Mouse (Mus musculus) erythroid progenitor cell, adult 5-6 weeks (primary cell): Measurements from ENCODE around the gene Atp8b5. TPM values are rescaled to one million over a fixed set of nuclear protein-coding genes. Genes with fewer than 3 reads are reported as not detected.

Source experiments
- ATAC-seq: replicated peaks from 2 replicates; pipeline ENCODE4 v1.8.0; 2016; ENCODE audit warnings: moderate number of reproducible peaks, mild to moderate bottlenecking, moderate TSS enrichment, inconsistent platforms; ENCODE audit not compliant: poor library complexity, low FRiP score, severe bottlenecking
- total RNA-seq, 2 experiments: library from RNA; stranded (forward) in 1 of 2; stranded (reverse) in 1 of 2; fragments of 150-400 nt in 1 of 2; fragments of 186-747, 209-891 nt in 1 of 2; gene quantifications; 2 replicates each; pipeline versions ENCODE4 v1.2.3 to v1.2.4; 2015 to 2017; ENCODE audit warnings: low replicate concordance in 2 of 2

Gene Atp8b5
- total RNA-seq, 2 experiments from 2014 or later, result not detected

DNA sequence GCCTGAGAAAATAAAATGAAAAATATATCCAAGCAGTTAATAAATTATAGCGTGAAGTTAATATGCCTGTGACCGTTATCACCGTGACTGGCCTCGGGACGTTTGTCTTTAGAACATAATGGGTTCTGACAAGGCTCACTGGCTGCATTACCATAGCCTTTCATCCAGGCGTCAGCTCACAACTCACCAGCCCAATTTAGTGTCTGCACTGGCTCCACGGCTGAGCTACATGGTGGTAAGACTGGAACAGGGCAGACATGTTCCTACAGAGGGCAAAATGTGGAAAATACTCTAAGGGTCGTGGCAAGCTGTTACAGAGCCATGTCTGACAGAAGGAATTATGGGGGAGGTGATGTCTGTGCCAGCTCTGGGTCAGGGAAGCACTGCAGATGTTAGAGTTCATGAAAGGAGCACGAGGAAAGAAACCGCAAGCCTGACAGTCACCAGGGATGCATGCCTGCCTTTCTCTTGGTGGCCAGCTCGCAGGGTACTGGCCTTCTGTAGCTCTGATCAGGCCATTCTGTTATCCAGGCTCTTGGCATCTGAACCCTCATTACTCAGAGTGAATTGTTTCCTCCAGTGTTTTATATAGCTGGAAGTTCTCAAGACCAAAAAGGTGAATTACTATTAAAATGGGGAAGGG is 42.9 kb downstream of the Atp8b5 start:
- no peak for ATAC-seq

DNA sequence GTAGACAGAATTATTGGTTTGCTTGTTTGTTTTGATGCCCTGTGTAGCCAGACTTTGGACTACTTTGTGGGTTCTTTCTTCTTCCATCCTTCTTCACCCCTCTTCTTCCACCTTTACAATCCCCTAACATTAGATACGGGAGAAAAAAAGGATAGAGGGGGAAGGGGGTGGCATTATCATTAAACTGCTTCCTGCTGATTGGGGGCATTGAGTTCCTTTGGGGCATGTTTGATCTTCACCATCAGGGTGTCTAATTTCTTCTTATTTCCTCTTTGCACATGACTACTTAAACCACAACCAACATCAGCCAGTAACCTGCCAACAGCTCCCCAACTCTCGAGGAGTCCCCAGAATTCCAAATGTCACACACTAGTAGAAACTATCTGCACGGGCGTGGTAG is 54.6 kb downstream of the Atp8b5 start:
- ATAC-seq, result no peak

DNA sequence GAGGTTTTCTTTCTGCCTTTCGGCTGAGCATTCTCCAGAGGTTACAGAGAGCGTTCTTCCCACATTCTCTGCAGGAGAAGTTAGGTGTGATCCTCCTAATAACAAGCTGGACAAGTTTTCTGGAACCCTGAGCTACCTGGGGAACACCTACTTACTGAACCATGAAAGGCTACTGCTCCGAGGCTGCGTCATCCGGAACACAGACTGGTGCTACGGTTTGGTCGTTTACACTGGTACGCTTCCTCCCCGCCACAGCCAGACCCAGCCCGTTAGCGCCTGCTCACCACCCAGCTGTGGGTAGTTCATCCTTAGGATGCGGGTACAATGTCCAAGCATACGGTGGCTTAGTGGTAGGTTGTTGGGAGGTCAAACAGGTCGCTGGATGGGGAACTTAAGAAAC is 55.4 kb downstream of the Atp8b5 start:
- ATAC-seq, result no peak

DNA sequence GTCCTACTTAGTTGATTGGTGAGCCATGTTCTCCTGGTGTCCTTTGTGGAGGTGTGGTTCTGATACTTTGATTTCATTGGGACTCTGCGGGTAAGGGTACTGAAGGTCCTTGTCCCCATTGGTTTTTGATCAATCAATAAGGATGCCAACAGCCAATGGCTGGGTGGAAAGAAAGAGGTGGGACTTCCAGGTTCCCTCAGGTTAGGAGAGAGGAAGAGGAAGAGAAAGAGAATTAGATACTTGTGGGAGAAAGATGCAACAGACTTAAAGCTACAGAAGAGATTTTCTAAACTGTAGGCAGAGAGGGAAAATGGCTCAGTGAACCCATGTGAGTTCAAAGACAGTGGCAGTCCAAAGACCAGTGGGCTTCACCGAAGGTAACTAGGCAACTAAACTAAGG is 60.2 kb downstream of the Atp8b5 start:
- no peak for ATAC-seq

DNA sequence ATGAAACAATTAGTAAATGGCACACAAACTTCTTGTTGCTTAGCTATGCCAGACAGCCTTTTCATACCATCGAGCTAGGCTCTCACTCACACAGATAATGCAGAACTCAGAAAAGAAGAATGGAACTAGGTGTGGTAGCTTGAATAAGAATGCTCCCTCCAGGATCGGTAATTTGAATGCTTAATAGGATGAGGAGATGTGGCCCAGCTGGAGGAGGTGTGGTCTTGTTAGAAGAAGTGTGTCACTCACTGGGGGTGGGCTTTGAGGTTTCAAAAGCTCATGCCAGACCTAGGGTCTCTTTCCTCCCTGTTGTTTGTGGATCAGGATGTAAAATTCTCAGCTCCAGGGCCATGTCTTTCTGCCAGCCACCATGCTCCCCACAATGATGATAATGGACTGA is 67.8 kb downstream of the Atp8b5 start:
- no peak for ATAC-seq

DNA sequence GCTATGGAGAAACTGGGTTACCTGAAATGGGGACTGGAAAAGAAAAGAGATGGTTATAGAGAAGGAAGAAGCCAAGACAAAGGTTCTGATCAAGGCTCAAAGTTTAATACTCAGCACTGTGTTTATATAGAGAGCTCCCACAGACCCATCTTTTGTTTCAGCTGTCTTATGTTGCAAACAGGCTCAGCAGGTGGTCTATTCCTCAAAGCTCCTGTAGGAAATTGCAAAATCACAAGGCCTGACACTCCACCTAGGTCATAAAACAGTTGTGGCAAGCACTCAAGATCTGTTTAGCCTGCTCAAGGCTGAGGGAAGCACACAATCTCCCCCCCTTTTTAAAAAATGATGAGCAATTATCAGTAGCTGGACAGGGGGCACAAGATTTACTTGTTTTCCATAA is 69.2 kb downstream of the Atp8b5 start:
- ATAC-seq, result no peak

DNA sequence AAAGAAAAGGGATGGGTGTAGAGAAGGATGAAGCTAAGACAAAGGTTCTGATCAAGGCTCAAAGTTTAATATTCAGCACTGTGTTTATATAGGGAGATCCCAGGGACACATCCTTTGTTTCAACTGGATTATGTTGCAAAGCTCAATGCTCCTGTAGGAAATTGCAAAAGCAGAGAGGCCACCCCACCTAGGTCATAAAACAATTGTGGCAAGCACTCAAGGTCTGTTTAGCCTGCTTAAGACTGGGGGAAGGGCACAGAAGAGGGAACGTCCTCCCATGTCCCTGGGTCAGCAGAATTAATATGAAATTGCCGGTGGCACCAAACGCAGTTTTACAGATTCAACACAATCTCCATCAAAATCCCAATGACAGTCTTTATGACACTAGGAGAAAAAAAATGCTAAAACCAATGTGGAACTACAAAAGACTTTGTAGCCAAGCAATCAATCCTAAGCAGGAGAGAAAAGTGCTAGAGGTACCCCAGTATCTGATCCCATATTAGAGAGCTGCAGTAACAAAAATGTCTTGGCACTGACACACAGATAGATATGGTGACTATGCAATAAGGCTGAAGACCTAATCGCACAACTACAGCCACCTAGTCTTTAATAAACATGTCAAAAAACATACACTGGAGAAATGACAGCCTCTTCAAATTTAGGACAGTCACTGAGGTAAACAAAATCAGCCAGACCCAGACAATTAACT is 73.3 kb downstream of the Atp8b5 start:
- no peak for ATAC-seq

DNA sequence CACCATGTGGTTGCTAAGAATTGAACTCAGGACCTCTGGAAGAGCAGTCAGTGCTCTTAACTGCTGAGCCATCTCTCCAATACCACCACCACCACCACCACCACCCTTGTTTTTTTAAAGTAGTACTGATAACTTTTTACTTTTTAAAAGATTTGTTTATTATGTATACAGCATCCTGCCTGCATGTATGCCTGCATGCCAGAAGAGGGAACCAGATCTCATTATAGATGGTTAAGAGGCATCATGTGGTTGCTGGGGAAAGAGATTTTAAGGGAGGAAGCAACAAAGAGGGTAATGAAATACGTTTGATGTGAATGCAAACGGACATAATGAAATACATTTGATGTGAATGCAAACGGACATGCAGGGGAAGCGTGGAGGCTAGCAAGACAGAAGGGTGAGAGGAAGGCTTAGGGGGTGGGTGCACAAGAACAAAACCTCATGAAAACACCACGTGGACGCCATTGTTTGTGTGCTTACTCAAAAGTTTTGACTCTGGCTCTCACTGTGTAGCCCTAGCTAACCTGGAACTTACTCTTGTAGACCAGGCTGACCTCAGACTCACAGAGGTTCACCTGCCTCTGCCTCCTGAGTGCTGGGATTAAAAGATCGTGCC is 74.4 kb downstream of the Atp8b5 start:
- ATAC-seq, result no peak

DNA sequence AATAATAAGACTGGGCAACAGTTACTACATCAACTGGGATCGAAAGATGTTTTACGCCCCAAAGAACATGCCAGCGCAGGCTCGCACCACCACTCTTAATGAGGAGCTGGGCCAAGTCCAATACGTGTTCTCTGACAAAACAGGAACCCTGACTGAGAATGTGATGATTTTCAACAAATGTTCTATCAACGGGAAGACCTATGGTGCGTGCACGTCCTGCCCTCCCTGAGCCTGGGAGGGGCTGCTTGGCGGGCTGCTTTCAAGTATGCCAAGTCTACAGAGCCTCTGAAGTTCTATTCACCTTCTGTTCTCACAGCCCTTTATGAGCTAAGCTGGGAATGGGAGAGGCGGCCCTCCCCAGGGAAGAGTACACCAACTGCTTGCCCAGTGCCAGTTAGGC is 75.5 kb downstream of the Atp8b5 start:
- no peak for ATAC-seq

DNA sequence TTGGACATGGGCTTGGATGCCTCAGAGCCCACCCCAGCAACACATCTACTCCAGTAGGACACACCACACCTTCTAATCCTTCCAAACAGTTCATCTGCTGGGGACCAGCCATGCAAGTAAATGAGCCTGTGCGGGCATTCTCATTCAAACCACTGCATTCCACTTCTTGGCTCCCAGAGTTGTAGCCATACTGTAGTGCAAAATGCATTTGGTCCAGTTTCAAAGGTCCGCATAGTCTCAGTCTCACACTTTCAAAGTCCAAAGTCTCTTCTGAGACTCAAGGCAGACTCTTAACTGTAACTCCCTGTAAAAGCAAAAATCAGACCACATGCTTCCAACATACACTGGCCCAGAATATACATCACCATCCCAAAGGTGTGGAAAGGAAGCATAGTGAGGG is 78.0 kb downstream of the Atp8b5 start:
- no peak for ATAC-seq

DNA sequence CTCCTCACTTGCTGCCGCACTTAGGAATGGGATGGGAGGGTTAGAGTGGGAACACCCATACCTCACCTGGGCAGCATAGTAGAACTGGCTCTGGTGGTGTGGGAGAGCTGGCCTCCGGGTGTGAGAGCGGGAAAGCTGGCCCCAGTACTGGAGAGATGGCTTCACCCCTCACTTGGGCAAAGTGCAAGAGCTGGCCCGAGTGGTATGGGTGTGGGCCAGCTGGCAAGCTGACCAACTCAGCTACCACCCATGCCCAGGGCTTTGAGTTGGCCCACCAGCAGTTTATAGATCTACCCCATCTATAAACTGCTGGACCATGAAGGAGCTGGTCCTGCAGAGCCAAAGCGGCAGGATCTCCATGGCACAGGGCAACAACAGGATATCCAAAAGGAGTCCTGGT is 82.2 kb downstream of the Atp8b5 start:
- no peak for ATAC-seq

DNA sequence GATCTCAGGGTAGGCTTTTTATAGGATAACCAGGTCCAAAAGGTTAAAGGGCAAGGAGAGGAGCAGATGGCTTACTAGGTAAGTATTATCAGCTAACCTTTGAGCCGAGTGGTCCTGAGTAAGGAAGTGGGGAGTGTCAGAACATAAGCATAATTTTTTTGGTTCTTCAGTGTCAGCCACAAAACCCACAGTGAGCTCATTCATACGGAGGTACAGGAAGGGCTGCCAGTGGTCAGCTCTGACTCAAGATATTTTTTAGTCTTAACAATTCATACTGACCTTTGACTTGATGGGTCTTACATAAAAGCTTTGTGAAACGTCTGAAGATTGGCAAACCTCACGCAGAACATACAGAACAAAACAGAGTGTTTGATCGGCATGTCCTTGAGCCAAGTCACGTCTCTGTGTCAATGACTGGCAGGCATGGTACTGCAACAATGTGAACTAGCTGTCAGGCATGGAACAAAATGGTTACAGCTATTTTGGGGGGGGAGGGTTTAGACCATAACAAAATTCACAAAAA is 83.1 kb downstream of the Atp8b5 start:
- ATAC-seq, result no peak

DNA sequence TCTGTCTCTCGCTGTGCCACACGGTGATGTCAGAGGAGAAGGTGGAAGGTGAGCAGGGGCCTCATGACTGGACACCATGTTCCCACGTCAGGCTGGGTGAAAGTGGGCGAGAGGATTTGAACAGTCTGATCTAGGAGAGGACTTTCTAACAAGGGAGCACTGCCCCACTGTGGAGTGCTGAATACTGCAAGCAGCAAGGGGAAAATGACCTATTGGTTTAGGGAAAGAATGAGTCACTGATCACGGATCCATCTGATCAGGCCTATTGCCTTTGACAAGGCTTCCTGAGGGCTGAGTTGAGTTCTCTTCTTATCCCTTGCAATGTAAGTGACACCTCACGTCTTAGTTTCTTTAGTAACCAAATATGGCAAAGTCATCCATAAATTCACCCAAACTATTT is 86.7 kb downstream of the Atp8b5 start:
- ATAC-seq, result no peak

DNA sequence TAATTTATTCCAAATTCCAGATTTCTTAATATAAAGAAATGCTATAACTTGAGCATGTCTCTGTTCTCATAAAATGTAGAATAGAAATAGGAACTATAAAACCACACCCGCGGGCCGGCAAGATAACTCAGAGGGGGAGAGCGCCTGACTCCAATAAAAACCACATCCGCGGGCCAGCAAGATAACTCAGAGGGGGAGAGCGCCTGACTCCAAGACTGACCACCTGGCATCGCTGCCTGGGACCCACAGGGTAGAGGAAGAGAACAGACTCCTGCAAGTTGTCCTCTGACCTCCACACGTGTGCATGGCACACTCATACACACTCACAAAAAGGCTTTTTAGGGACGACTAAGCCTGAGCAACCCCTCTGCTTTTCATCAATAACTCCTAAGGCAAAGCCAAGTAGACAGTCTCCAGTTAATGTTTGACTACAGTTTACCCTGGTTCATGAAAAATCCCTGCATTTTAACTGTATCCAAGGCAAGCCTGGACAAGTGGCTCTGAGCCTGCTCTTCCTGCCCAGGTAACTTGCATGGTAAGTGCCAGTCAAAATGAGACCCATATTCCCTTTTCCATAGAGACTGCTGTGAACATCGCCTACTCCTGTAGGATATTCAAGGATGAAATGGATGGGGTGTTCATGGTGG is 98.1 kb downstream of the Atp8b5 start:
- no peak for ATAC-seq

DNA sequence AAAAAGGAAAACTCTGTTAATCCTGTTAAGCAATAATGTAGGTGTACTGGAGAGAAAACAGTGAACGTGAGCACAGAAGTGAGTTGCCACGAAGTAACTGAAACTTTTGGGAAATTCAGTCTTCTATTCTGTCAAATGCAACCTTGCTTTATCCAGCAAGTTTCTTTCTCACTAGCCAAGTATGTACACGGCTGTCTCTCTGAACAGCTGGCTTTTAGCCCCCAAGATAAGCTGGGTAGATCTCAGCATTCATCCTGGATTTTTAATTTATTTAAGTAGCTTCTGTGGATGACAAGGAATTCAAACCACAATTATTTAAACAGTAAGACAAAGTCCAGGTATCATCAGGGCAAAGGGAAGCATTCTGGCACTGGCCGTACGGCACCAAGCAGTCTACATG is 100.3 kb downstream of the Atp8b5 start:
- no peak for ATAC-seq

DNA sequence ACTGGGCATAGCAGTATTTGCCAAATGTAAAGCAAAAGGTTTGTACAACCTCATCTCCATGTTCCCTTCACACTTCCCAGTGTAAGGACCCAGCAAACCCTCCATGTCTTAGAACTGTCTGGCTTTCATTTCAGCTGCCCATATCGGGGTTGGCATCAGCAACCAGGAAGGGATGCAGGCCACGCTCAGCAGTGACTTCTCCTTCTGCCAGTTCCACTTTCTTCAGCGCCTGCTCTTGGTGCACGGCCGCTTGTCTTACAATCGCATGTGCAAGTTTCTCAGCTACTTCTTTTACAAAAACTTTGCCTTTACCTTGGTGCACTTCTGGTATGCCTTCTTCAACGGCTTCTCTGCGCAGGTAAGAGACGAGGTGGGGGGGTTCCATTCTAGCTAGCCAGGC is 100.8 kb downstream of the Atp8b5 start:
- no peak for ATAC-seq

DNA sequence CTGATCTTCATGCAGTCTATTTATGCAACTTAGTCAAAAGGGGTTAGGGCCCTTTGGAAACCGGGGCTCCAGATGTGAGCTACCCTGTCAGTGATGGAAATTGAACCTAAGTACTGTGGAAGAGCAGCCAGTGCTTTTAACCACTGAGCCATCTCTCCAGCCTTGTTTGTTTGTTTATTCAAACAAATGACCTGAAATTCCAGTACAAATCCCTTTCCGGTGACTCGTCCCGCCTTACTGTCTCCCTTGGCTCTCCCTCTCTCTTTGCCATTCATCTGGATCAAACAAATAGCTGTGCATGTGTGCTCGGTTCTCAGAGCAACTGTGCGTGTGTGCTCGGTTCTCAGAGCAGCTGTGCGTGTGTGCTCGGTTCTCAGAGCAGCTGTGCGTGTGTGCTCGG is 104.4 kb downstream of the Atp8b5 start:
- no peak for ATAC-seq

DNA sequence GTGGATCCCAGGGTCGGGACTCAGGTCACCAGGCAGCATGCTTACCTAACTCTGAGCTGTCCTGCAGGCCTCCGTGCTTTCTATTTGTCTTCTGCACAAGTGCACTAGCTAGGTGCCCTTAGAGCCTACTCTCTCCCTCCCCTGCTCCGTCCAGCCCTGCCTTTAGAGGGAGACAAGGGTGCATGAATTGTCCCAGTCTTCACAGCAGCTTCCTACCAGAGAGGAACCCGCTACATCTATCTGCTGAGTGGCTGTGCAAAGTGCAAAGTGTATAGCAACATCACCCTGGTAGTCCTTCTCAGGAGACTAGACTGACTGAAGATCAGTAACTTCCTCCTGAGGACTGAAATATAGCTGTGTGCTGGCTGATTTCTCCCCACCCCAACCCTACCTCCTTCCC is 105.2 kb downstream of the Atp8b5 start:
- no peak for ATAC-seq

DNA sequence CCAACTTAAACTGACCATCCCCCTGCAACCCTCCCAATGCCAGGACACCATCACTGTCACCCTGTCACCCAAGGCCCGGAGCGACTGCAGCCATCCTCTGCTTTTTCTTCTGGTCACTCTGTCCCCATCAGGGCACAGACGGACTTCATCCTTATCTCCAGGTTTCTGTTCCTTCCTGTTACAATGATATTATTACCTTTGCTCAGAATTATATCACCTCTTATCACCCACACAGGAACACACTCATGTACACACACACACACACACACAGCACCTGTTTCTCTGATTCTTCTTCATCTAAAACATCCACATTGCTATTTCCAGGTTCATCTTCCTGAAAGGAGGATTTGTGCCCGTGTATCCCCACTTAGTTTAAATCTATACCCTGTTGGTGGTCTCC is 107.3 kb downstream of the Atp8b5 start:
- ATAC-seq, result no peak

DNA sequence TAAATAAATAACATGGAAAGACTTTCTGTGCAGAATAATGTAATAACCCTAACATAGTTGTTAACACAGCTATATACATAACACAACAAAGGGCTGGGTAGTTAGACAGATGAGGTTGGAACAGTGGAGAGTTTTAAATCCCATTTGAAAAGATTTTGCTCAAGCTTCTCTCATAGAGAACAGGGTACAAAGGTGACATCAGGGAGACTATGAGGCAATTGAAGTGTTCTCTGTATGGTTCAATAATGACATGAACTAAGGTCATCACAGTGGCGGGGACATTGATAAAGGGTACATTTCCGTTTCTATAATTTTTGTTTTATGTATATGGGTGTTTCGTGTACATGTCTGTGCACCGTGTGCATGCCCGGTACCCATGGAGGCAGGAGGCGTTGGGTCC is 112.6 kb downstream of the Atp8b5 start:
- no peak for ATAC-seq

DNA sequence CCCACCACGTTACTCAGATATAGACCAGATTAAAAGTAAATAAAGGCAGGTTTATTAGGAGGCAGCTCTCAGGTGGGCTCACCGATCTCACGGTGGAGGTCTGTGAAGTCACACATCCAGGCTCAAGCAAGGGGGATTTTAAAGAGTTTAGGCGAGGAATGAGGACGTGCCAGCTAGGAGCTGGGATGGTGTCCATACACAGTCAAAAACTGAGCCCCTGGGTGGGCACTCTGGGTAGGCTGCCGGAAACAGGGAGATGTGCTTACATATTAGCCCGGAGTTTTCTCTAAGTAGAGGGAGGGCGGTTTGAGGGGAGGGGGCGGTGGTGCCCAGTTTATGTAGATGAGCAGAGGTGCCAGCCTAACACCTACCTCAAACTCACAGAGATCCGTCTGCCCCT is 114.0 kb downstream of the Atp8b5 start:
- no peak for ATAC-seq
